29 mouse cellular contexts compared by ENCODE assay signal in the genomic region with DNA sequence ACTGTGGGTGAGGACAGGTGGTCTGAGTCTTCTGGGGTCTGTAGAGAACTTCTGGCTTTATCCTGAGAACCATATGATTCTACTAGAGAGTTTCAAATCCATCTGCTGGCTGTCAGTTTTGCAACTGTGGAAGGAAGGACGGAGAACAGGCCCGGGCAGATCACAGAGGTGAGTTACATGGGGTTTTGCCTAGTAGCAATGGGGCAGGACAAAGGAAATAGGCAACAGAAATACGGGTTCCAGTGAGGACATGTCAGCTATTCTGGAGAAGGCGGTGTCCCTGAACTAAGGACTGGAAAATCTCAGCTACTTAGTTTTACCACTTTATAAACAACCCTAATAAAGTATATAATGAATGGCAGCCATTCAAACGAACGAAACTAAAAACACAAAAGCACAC. TPM values are rescaled to one million over a fixed set of nuclear protein-coding genes. Genes with fewer than 3 reads are reported as not detected.
DNase-seq lines count a peak whose midpoint lies in the region; ATAC-seq and TF ChIP-seq lines count a peak whose summit lies in the region.
"Had no signal": no experiment of that assay in that cellular context is flagged by ENCODE, and none has a peak within 500 bp of the region (broad histone marks: within the 10 kb centered on the region; RNA-seq: fewer than 3 reads in every experiment).

No protein-coding gene starts in this region.

- no peak for DNase-seq in limb, embryonic 10.5 days (ENCODE audit: low spot score)
- no peak for DNase-seq in ES-E14 (ENCODE audit: low read depth, low spot score)
- peak; percentile 64 for DNase-seq in fat pad, adult 2 months (ENCODE audit: extremely low read depth, low read depth, low spot score)
- DNase-seq in spleen, postnatal 36 days (ENCODE audit: low spot score in 2 of 2): no peak
- no peak for DNase-seq in left cerebral cortex, postnatal 4 days
- no peak for DNase-seq in heart, adult 9 months (ENCODE audit: low spot score in 2 of 2)
- DNase-seq: adrenal gland, adult 8-10 months; adrenal gland, postnatal 25 days; B cell, adult 2 months; cerebellum, adult 11-12 months; cerebellum, adult 8-10 months; cerebellum, postnatal 10 days; cerebellum, postnatal 36 days; embryo, embryonic 11 days; forebrain, postnatal 0 days; gastrocnemius, adult 2 months; gastrocnemius, postnatal 14 days; heart, adult 18-20 months; heart, postnatal 14 days; heart, postnatal 4 days had no signal

- 0 out of 2 replicates have a peak, but pooled peaks cover 4% of the 10 kb centered on the region for H3K4me1 ChIP-seq in limb, embryonic 12.5 days (replicated peaks)
- H3K4me1 ChIP-seq in limb, embryonic 10.5 days: no peaks in the 10 kb centered on the region
- peaks cover 3% of the 10 kb centered on the region in 2 experiments; a peak in 1 of 4 replicates for H3K4me1 ChIP-seq in ES-E14 (ENCODE audit: control insufficient read depth in 2 of 2, insufficient read depth in 2 of 2, low read length in 2 of 2, poor library complexity in 1 of 2)
- no peaks in the 10 kb centered on the region for H3K4me1 ChIP-seq in stomach, embryonic 16.5 days (ENCODE audit: control insufficient read depth, insufficient read depth, low read length)
- H3K4me1 ChIP-seq: heart, embryonic 10.5 days; heart, embryonic 13.5 days had no signal

- no peaks in the 10 kb centered on the region for H3K27me3 ChIP-seq in limb, embryonic 12.5 days
- no peaks in the 10 kb centered on the region for H3K27me3 ChIP-seq in limb, embryonic 10.5 days (ENCODE audit: low read depth, poor library complexity, severe bottlenecking)
- no peaks in the 10 kb centered on the region for H3K27me3 ChIP-seq in stomach, embryonic 16.5 days (ENCODE audit: control insufficient read depth, insufficient read depth, low read length)
- H3K27me3 ChIP-seq: CH12.LX; heart, embryonic 13.5 days had no signal

- no peaks in the 10 kb centered on the region for H3K9me3 ChIP-seq in limb, embryonic 12.5 days
- no peaks in the 10 kb centered on the region for H3K9me3 ChIP-seq in limb, embryonic 10.5 days (replicated peaks)
- no peaks in the 10 kb centered on the region for H3K9me3 ChIP-seq in ES-E14 (ENCODE audit: control insufficient read depth, insufficient read depth, low read depth, low read length)
- H3K9me3 ChIP-seq in stomach, embryonic 16.5 days (replicated peaks; ENCODE audit: control insufficient read depth, low read length): no peaks in the 10 kb centered on the region
- H3K9me3 ChIP-seq: heart, embryonic 10.5 days; heart, embryonic 13.5 days had no signal

- no peak overlapping the region for H3K4me2 ChIP-seq in limb, embryonic 12.5 days
- H3K4me2 ChIP-seq in stomach, embryonic 16.5 days (ENCODE audit: low read depth, low read length): no peak overlapping the region
- H3K4me2 ChIP-seq: heart, embryonic 13.5 days; hindbrain, embryonic 14.5 days had no signal

- in situ Hi-C loops in ES-E14 (cut with MboI; ENCODE audit: low sequenced_read_pairs in 2 of 2, unreplicated experiment in 2 of 2): no loop called here

- H3K27ac ChIP-seq in limb, embryonic 12.5 days: peak overlapping the region; percentile 41; the same call in 1 of the 2 replicates
- H3K27ac ChIP-seq in limb, embryonic 10.5 days: no peak overlapping the region
- peak overlapping the region; percentile 36 for H3K27ac ChIP-seq in ES-E14 (ENCODE audit: insufficient read depth, low read depth, low read length, poor library complexity, severe bottlenecking)
- peak overlapping the region; percentile 80 for H3K27ac ChIP-seq in stomach, embryonic 16.5 days (ENCODE audit: low read length)
- H3K27ac ChIP-seq: gastrocnemius, adult 2 months; heart, embryonic 10.5 days; heart, embryonic 13.5 days; hindbrain, embryonic 14.5 days; hindbrain, postnatal 0 days had no signal

- 45% methylated on average over 6 of the region's 6 CpGs for WGBS in limb, embryonic 12.5 days
- 72% methylated on average over 6 of the region's 6 CpGs for WGBS in limb, embryonic 10.5 days
- 66% methylated on average over 6 of the region's 6 CpGs for WGBS in stomach, embryonic 16.5 days

- H3K9ac ChIP-seq in limb, embryonic 12.5 days (replicated peaks): no peak overlapping the region
- H3K9ac ChIP-seq in ES-E14 (ENCODE audit: insufficient read depth, low read depth, low read length, poor library complexity, severe bottlenecking): peak overlapping the region; percentile 62; the same call in 1 of the 2 replicates
- H3K9ac ChIP-seq in stomach, embryonic 16.5 days (ENCODE audit: low read length): no peak overlapping the region
- H3K9ac ChIP-seq: forebrain, postnatal 0 days; heart, embryonic 13.5 days; hindbrain, embryonic 14.5 days had no signal

- intact Hi-C loops in left cerebral cortex, postnatal 4 days (cut with DNase I): no loop called here

- H3K36me3 ChIP-seq in limb, embryonic 12.5 days: no peaks in the 10 kb centered on the region
- H3K36me3 ChIP-seq in limb, embryonic 10.5 days: no peaks in the 10 kb centered on the region
- H3K36me3 ChIP-seq in ES-E14 (ENCODE audit: control insufficient read depth, insufficient read depth, low read length, poor library complexity, severe bottlenecking): peaks cover 2% of the 10 kb centered on the region; the same call in 1 of the 2 replicates
- H3K36me3 ChIP-seq in stomach, embryonic 16.5 days (ENCODE audit: control insufficient read depth, insufficient read depth, low read length): no peaks in the 10 kb centered on the region
- H3K36me3 ChIP-seq: heart, embryonic 10.5 days; heart, embryonic 13.5 days had no signal

- H3K4me3 ChIP-seq in limb, embryonic 12.5 days (replicated peaks): no peak overlapping the region
- H3K4me3 ChIP-seq in limb, embryonic 10.5 days: no peak overlapping the region
- H3K4me3 ChIP-seq in ES-E14 (ENCODE audit: insufficient read depth in 1 of 2, low read depth in 1 of 2, low read length in 2 of 2, poor library complexity in 1 of 2, severe bottlenecking in 1 of 2): peak overlapping the region; percentile 34 to 35
- no peak overlapping the region for H3K4me3 ChIP-seq in stomach, embryonic 16.5 days (replicated peaks; ENCODE audit: low read length)
- H3K4me3 ChIP-seq: gastrocnemius, adult 2 months; heart, embryonic 10.5 days; heart, embryonic 13.5 days had no signal

- no peak for ATAC-seq in limb, embryonic 12.5 days (ENCODE audit: insufficient number of reproducible peaks, insufficient read depth, low FRiP score, low TSS enrichment, low read depth)
- no peak for ATAC-seq in stomach, embryonic 16.5 days (ENCODE audit: insufficient read depth, low FRiP score)
- ATAC-seq: forebrain, embryonic 14.5 days; forebrain, postnatal 0 days; hindbrain, postnatal 0 days; intestine, embryonic 16.5 days had no signal

TF ChIP-seq in ES-E14, 5 proteins besides CTCF, POLR2A, EP300 and RAD21:
- TF ChIP-seq ZC3H11A (IDR thresholded peaks at IDR 0.05; ENCODE audit: borderline replicate concordance, low read depth, low read length) (no peak), MAFK (IDR thresholded peaks at IDR 0.05; ENCODE audit: insufficient read depth, low read depth, low read length) (no peak), CHD2 (IDR thresholded peaks at IDR 0.05; ENCODE audit: low read depth, low read length) (no peak), ZNF384 (IDR thresholded peaks at IDR 0.05; ENCODE audit: low read depth, low read length) (no peak), HCFC1 (IDR thresholded peaks at IDR 0.05; ENCODE audit: borderline replicate concordance, insufficient read depth, low read length) (no peak)

RNA-seq across cellular contexts. Expression of a gene that starts 47.8 kb away (rescaled TPM):
- 119 and 122 TPM in 2 replicates for polyA plus RNA-seq in limb, embryonic 12.5 days (2016; fragmentation: Nextera tagmentation; extraction: Ambion mirVana)
- polyA plus RNA-seq in limb, embryonic 10.5 days (2016; fragmentation: Nextera tagmentation; extraction: Ambion mirVana): 110 and 116 TPM in 2 replicates
- total RNA-seq in ES-E14 (2012; rRNA removed): 31.1 and 44.6 TPM in 2 replicates
- polyA plus RNA-seq in stomach, embryonic 16.5 days (2015; fragmentation: Nextera tagmentation; extraction: Ambion mirVana): 73.9 and 93.6 TPM in 2 replicates
- 10 to 100 TPM; 50.5 to 58.5 TPM for total RNA-seq in left cerebral cortex, postnatal 4 days (2021)

Comparison
In these comparisons a context has a peak if more than half of its experiments do, and no peak if none do; other contexts are left out.
1. H3K4me3 ChIP-seq: peak in ES-E14 (2 of 2); none in limb, embryonic 12.5 days (single experiment), limb, embryonic 10.5 days (single experiment) and stomach, embryonic 16.5 days (single experiment).